Mouse (Mus musculus): ENCODE data around the gene Lmod1. TPM values are rescaled to one million over a fixed set of nuclear protein-coding genes. Genes with fewer than 3 reads are reported as not detected.

Gene Lmod1
- 9.7 TPM for polyA plus RNA-seq (2014; fragmentation: Illumina TruSeq; extraction: RNeasy Lipid Tissue Mini Kit (QIAGEN cat#74804); ENCODE audit: low read depth, low replicate concordance)

DNA sequence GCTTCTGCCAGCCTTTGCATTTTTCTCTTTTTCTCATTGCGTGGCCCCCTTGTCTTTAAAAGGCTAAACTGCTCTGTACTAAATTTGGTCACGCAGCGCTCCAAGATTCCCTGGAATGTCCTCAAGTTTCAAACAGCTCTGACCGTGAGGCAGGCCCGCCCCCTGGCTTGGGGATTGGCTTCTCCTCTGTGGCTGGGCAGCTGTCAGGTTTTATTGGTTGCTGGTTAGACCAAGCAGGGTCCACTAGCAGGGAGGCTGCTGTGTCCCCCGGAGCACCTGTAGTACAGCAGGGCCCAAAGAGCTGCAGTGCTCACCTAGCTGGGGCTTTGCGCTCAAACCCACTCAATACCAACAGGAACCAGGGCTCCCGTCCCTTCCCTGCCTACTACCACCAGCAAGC lies at the start of gene Lmod1:
Gene Lmod1 (plus strand): TSS at position 237 of the 400 bp plus-strand sequence.

GRCm38 (mm10) chr1:135283826-135284291 lies 40.7 kb upstream of the Lmod1 start, which contains the start of gene Rnpep:
Rnpep (minus strand) TSS chr1:135284084.

DNA sequence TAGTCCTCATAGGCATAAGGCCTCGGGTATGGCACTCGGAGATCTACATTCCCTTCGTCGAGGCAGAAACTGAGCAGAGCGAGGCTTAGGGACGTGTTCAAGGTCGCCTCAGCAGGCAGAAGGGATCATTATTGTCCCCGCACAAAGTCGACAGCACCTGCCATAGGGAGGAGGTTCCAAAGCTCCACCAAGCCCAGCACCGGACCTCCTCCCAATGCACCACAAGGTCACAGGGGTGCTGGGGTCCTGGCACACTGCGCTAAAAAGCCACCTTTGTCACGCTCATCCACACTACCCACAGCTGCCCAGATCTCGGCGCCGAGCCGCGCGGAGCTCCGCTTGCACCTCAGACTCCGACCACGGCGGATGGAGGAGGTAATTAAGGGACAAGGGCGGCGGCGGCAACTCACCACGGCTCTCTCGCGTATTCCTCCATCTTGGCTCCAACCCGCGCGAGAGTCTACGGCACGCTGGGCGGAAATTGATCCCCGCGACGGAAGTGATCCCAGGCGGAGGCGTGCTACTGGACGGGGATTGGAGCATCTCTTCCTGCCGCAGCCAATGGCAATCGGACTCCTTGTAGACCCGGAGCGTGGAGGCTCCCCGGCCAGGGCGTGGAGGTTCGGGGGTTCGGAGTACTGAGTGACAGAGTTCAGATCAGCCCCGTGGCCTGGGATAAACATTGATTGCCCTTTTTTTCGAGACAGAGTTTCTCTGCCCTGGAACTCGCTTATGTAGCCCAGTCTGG lies 11.1 kb upstream of the Lmod1 start, which contains the start of gene Timm17a:
Gene Timm17a (minus strand): TSS at position 495 of the 748 bp plus-strand sequence.

GRCm38 (mm10) chr1:135374868-135375581 lies 50.4 kb downstream of the Lmod1 start, which contains the start of gene Shisa4:
Shisa4 (minus strand) TSS chr1:135375237.

Other genes starting within 250 kb of the Lmod1 start
- gene Lgr6, start 219.5 kb upstream of the Lmod1 start, polyA plus RNA-seq (2014; fragmentation: Illumina TruSeq; extraction: RNeasy Lipid Tissue Mini Kit (QIAGEN cat#74804); ENCODE audit: low read depth, low replicate concordance): 0.11 TPM
- gene Ptpn7, start 192.1 kb upstream of the Lmod1 start, polyA plus RNA-seq (2014; fragmentation: Illumina TruSeq; extraction: RNeasy Lipid Tissue Mini Kit (QIAGEN cat#74804); ENCODE audit: low read depth, low replicate concordance): 2.4 TPM
- gene Arl8a, start 178.0 kb upstream of the Lmod1 start, polyA plus RNA-seq (2014; fragmentation: Illumina TruSeq; extraction: RNeasy Lipid Tissue Mini Kit (QIAGEN cat#74804); ENCODE audit: low read depth, low replicate concordance): 58.6 TPM
- 0.42 TPM for gene Gpr37l1, start 157.1 kb upstream of the Lmod1 start, polyA plus RNA-seq (2014; fragmentation: Illumina TruSeq; extraction: RNeasy Lipid Tissue Mini Kit (QIAGEN cat#74804); ENCODE audit: low read depth, low replicate concordance)
- gene Elf3, start 66.2 kb upstream of the Lmod1 start, polyA plus RNA-seq (2014; fragmentation: Illumina TruSeq; extraction: RNeasy Lipid Tissue Mini Kit (QIAGEN cat#74804); ENCODE audit: low read depth, low replicate concordance): 90.6 TPM
- 92.7 TPM for gene Rnpep, start 40.7 kb upstream of the Lmod1 start, polyA plus RNA-seq (2014; fragmentation: Illumina TruSeq; extraction: RNeasy Lipid Tissue Mini Kit (QIAGEN cat#74804); ENCODE audit: low read depth, low replicate concordance)
- 75.2 TPM for gene Timm17a, start 11.0 kb upstream of the Lmod1 start, polyA plus RNA-seq (2014; fragmentation: Illumina TruSeq; extraction: RNeasy Lipid Tissue Mini Kit (QIAGEN cat#74804); ENCODE audit: low read depth, low replicate concordance)
- 5.2 TPM for gene Shisa4, start 50.4 kb downstream of the Lmod1 start, polyA plus RNA-seq (2014; fragmentation: Illumina TruSeq; extraction: RNeasy Lipid Tissue Mini Kit (QIAGEN cat#74804); ENCODE audit: low read depth, low replicate concordance)
- gene Ipo9, start 105.7 kb downstream of the Lmod1 start, polyA plus RNA-seq (2014; fragmentation: Illumina TruSeq; extraction: RNeasy Lipid Tissue Mini Kit (QIAGEN cat#74804); ENCODE audit: low read depth, low replicate concordance): 43.7 TPM

Measured in adipose tissue, adult 10 weeks (tissue).